Mouse (Mus musculus) kidney, postnatal 0 days (tissue): ENCODE data around the gene Epha1. TPM values are rescaled to one million over a fixed set of nuclear protein-coding genes. Genes with fewer than 3 reads are reported as not detected.
A peak's percentile ranks its signal among the peaks of the same experiment; 100 is the strongest.

ENCODE experiments used
- ATAC-seq: fragments of 200-750 bp; cut with Nextera tagmentation; replicated peaks from 2 replicates; pipeline ENCODE4 v1.8.0; 2017; ENCODE audit warnings: low read depth, moderate number of reproducible peaks, moderate TSS enrichment, moderate library complexity; ENCODE audit not compliant: low FRiP score
- DNase-seq: peaks from one replicate; pipeline ENCODE4 v3.0.0-alpha.2; 2016; ENCODE audit warnings: low spot score
- H3K27ac ChIP-seq: fragments of 300-500 bp; sonication (generic); 2 replicates; pipeline ENCODE4 v1.5.1; 2014; ENCODE audit warnings: mild to moderate bottlenecking
- H3K27me3 ChIP-seq: fragments of 300-500 bp; sonication (generic); 2 replicates; pipeline ENCODE4 v1.6.1; 2014; ENCODE audit warnings: low read length, mixed read lengths; ENCODE audit not compliant: insufficient read depth
- H3K36me3 ChIP-seq: fragments of 300-500 bp; sonication (generic); 2 replicates; pipeline ENCODE4 v1.6.1; 2014; ENCODE audit warnings: low read length, mixed read lengths; ENCODE audit not compliant: insufficient read depth
- H3K4me1 ChIP-seq: fragments of 300-500 bp; sonication (generic); replicated peaks from 2 replicates; pipeline ENCODE4 v1.6.1; 2014; ENCODE audit warnings: antibody characterized with exemption, low read length, mixed read lengths; ENCODE audit not compliant: insufficient read depth
- H3K4me2 ChIP-seq: fragments of 300-500 bp; sonication (generic); 2 replicates; pipeline ENCODE4 v1.6.1; 2014; ENCODE audit warnings: mild to moderate bottlenecking, low read length, moderate library complexity, mixed read lengths
- H3K4me3 ChIP-seq: fragments of 300-500 bp; sonication (generic); replicated peaks from 2 replicates; pipeline ENCODE4 v1.5.1; 2014; ENCODE audit warnings: low read depth, low read length
- H3K9ac ChIP-seq: fragments of 300-500 bp; sonication (generic); 2 replicates; pipeline ENCODE4 v1.6.1; 2014; ENCODE audit warnings: low read depth, low read length
- H3K9me3 ChIP-seq: fragments of 300-500 bp; sonication (generic); replicated peaks from 2 replicates; pipeline ENCODE4 v1.6.1; 2016; ENCODE audit warnings: low read length, inconsistent platforms, mixed read lengths
- CTCF ChIP-seq: IDR thresholded peaks from 2 replicates; pipeline ENCODE4 v1.5.1; 2016; ENCODE audit warnings: antibody characterized with exemption, low read depth, mild to moderate bottlenecking, moderate library complexity
- WGBS: fragments of 180-500 bp; shearing (Covaris S2); extraction: QIAGEN DNeasy Blood & Tissue Kit; methylation state at CpG from one replicate; pipeline ENCODE4 v1.1.7; 2014; 5-methylcytosine and 5-hydroxymethylcytosine counted together
- polyA plus RNA-seq: library from polyadenylated mRNA; unstranded; fragments of >200 nt; fragmentation: Nextera tagmentation; extraction: Ambion mirVana; gene quantifications from 2 replicates; pipeline ENCODE4 v1.2.1, GENCODE M21; 2015

Gene Epha1
- polyA plus RNA-seq, 1 experiment from 2014 or later: 6.6 TPM

DNA sequence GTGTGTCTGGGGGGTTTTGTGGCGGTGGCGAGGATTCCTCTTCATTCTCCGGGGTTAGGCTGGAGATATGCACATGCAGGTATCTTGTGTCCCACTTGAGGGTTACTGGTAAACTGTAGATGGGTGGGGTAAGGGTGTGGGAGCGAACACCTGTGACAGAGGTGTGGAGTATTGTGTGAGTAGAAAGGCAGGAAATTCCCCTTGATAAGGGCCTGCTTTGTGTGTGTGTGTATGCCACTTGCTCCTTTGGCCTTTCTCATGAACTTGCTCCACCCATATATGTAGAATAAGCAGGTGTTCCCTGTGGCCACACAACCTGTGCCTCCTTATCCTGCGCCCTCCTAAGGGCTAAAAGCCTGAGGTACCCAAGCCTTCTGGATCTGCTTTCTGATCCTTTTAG is 16.2 kb downstream of the Epha1 start:
- no peaks in the 10 kb centered on the region for H3K27me3 ChIP-seq
- peaks cover 26% of the 10 kb centered on the region for H3K4me1 ChIP-seq
- no peak overlapping the region for H3K4me3 ChIP-seq
- no peak for DNase-seq
- H3K36me3 ChIP-seq: peaks cover 50% of the 10 kb centered on the region
- TF ChIP-seq CTCF: no peak
- 92% methylated on average over 5 of the region's 5 CpGs for WGBS
- no peak overlapping the region for H3K4me2 ChIP-seq
- H3K9ac ChIP-seq: no peak overlapping the region
- no peaks in the 10 kb centered on the region for H3K9me3 ChIP-seq
- H3K27ac ChIP-seq: no peak overlapping the region
- ATAC-seq: no peak

DNA sequence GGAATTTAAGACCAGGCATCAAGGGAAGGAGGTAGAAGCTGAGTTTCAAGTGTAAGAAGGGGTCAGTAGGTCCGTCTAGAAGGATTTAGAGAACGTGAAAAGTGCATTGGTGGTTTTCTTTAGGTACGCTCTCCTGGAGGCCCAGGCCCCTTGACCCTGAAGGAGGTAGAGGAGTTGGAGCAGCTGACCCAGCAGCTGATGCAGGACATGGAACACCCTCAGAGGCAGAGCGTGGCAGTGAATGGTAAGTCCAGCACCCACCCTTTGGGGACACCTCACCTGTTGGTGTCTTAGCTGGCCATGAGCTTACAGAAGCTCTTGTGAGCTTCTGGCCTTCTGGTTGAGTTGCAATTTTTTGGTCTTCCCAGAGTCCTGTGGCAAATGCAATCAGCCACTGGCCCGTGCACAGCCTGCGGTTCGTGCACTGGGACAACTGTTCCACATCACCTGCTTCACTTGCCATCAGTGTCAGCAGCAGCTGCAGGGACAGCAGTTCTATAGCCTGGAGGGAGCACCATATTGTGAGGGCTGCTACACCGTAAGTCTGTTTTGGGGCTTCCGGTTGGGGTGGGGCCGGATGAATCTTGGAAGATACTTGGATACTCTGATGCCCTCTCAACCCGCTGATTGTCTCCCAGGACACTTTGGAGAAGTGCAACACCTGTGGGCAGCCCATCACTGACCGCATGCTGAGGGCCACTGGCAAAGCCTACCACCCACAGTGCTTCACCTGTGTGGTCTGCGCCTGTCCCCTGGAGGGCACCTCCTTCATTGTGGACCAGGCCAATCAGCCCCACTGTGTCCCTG is 17.1 kb downstream of the Epha1 start:
- no peak overlapping the region for H3K9ac ChIP-seq
- ATAC-seq (no peak), DNase-seq (no peak)
- H3K4me1 ChIP-seq: peaks cover 35% of the 10 kb centered on the region
- H3K36me3 ChIP-seq: peaks cover 55% of the 10 kb centered on the region
- H3K4me2 ChIP-seq: no peak overlapping the region
- no peak overlapping the region for H3K4me3 ChIP-seq
- no peak overlapping the region for H3K27ac ChIP-seq
- no peaks in the 10 kb centered on the region for H3K9me3 ChIP-seq
- H3K27me3 ChIP-seq: no peaks in the 10 kb centered on the region
- WGBS: 91% methylated on average over 13 of the region's 13 CpGs
- TF ChIP-seq CTCF: no peak

DNA sequence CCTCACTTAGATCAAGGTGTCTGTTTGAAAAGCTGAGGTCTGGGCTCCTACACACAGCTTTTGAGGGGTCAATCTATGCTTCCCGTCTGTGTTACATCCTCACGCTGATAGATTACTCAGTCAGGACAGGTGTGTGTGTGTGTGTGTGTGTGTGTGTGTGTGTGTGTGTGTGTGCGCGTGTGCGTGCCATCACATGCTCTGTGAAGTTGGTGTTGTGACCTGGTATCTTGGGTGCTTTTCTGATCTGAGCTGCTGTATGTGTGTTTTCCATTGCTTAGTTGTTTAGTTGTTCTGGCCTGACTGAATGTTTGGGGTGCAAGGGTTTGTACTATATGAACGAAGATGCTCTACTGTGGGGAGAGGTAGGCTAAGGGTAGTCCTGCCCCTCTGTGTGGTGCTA is 17.7 kb downstream of the Epha1 start:
- 93% methylated on average over 6 of the region's 6 CpGs for WGBS
- no peak for DNase-seq
- Histone ChIP-seq H3K27ac (no peak overlapping the region), H3K4me2 (no peak overlapping the region), H3K36me3 (peaks cover 51% of the 10 kb centered on the region), H3K4me1 (peaks cover 38% of the 10 kb centered on the region), H3K27me3 (no peaks in the 10 kb centered on the region), H3K9me3 (no peaks in the 10 kb centered on the region), H3K9ac (no peak overlapping the region), H3K4me3 (no peak overlapping the region)
- TF ChIP-seq CTCF: no peak
- no peak for ATAC-seq

DNA sequence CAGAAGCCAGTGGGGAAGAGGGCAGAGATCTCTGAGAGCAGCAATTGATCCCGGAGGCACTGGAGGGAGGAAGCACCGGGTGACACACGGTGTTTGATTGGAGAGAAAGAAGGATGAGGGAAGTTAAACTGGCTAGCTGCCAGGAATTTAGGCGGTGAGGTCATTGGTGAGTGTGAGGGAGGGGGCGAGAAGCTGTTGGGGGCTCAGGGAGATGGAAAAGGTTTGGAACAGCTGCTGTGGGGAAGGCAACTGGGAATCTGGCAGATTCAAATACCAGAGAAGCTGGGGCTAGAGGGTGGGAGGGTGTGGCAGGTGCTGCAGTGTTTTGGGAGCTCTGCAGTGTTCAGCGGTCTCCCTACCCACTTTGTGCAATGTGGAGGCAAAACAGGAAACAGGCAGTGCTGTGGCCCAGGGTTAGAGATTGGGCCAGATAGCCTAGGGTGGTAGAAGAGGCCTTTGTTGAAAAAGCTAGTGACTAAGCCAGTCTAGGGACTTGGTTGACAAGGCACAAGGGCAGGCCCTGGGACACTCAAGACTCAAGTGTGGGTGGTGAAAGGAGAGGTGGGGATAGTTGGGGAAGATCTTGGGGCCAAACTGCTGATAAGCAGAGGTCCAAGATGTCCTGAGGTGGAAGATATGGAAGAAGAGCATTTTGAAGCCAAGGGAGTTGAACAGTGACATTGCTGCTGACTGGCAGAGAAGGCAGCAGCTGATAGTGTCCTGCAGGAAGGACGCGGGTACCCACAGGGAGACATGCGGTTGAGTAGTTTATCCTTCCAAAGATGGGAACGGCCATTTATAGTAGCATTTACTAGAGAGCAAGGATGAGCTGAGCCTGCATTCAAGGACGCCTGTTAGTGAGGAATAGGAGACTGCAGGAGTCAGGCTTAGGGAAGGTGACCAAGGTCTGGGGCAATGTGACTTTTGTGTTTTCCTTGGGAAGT is 18.7 kb downstream of the Epha1 start:
- no peaks in the 10 kb centered on the region for H3K27me3 ChIP-seq
- no peak for TF ChIP-seq CTCF
- WGBS: 51% methylated on average over 11 of the region's 11 CpGs
- H3K9ac ChIP-seq: no peak overlapping the region
- peak overlapping the region; percentile 27 for H3K4me2 ChIP-seq
- no peak overlapping the region for H3K4me3 ChIP-seq
- H3K4me1 ChIP-seq: peaks cover 38% of the 10 kb centered on the region
- DNase-seq: no peak
- peaks cover 42% of the 10 kb centered on the region for H3K36me3 ChIP-seq
- H3K9me3 ChIP-seq: no peaks in the 10 kb centered on the region
- ATAC-seq: no peak
- no peak overlapping the region for H3K27ac ChIP-seq

DNA sequence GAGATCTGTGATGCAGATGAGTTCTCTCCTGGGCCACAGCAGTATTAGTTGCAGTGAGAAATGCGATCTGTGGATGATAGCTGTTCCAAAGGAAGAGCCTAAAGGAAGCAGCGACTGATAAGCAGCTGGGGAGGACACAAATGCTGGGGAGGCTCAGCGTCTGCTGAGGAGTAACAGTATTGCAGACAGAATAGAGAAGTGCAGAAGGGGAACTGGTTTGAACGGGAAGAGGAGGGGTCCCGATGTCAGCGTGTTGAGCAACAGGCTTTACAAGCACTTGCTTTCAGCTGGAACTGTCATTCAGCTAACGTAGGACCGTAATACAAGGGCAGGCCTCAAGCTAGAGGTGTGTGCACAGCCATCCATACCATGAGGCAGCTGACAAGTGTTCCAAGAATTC is 19.9 kb downstream of the Epha1 start:
- no peak overlapping the region for H3K27ac ChIP-seq
- no peak overlapping the region for H3K4me3 ChIP-seq
- DNase-seq (no peak), ATAC-seq (no peak)
- no peaks in the 10 kb centered on the region for H3K27me3 ChIP-seq
- no peak for TF ChIP-seq CTCF
- peaks cover 38% of the 10 kb centered on the region for H3K4me1 ChIP-seq
- H3K4me2 ChIP-seq: peak overlapping the region; percentile 85; the same call in 1 of the 2 replicates
- WGBS: 59% methylated on average over 8 of the region's 8 CpGs
- H3K9ac ChIP-seq: no peak overlapping the region
- H3K36me3 ChIP-seq: peaks cover 31% of the 10 kb centered on the region
- H3K9me3 ChIP-seq: no peaks in the 10 kb centered on the region

DNA sequence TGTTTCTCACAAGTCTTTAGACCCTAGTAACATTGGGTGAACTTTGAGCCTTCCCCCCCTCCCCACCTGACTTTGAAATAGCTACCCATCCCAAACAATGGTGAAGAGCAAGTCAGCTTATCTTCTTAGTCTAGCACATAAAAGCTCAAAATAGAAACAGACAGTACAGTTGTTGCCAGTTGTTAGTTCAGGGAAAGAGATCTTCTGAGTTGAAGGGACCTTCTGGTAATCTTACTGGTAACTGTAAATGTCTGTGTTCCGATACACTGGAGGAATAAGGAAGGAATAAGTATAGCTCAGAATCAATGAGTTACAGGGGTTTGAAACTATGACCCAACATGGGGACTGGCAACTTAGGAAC is 20.6 kb downstream of the Epha1 start:
- H3K4me3 ChIP-seq: no peak overlapping the region
- no peak overlapping the region; the same call in 1 of the 2 replicates for H3K27ac ChIP-seq
- 85% methylated on average over 1 of the region's 1 CpGs for WGBS

More for the DNA sequence above, 20.6 kb downstream of the Epha1 start:
- ATAC-seq: no peak
- TF ChIP-seq CTCF: no peak
- no peak for DNase-seq
- H3K4me1 ChIP-seq: peaks cover 38% of the 10 kb centered on the region
- peak overlapping the region; percentile 85 for H3K4me2 ChIP-seq
- H3K9ac ChIP-seq: no peak overlapping the region
- no peaks in the 10 kb centered on the region for H3K9me3 ChIP-seq
- peaks cover 23% of the 10 kb centered on the region for H3K36me3 ChIP-seq
- no peaks in the 10 kb centered on the region for H3K27me3 ChIP-seq
